Mouse (Mus musculus) heart, adult 2 months (tissue): Measurements from ENCODE around the gene Ppp1r21.

Experiments
- CTCF ChIP-seq: fragments of 200-600 bp; IDR thresholded peaks from 2 replicates; pipeline ENCODE4 v1.8.1; 2022; ENCODE audit warnings: antibody characterized with exemption, mild to moderate bottlenecking, moderate library complexity
- EP300 ChIP-seq: fragments of 200-500 bp; IDR thresholded peaks from 2 replicates; pipeline ENCODE4 v1.6.1; 2011; ENCODE audit warnings: low read depth, low read length, control low read depth; ENCODE audit not compliant: insufficient read depth
- POLR2A ChIP-seq: fragments of 200-500 bp; IDR thresholded peaks from 2 replicates; pipeline ENCODE4 v1.6.1; 2011; ENCODE audit warnings: mild to moderate bottlenecking, low read depth, low read length, control low read depth; ENCODE audit not compliant: insufficient read depth

DNA sequence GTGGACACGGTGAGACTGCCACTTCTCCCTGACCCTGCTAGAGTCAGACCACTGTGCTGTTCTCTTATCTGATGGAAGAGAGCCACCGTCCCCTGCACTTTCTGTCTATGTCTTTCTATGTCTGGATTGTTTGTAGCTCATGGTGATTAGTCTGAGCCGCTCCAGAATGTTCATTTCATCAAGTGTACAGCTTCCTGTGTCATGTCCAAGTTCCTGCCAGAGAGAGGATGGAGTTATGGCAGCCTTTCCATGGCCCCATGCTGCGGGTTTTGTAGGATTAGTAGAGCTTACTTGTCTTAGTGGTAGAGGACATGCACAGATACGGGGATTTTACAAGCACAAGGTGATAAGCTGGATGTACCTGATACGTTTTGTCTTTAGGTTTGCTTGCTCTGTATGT is 50.6 kb downstream of the Ppp1r21 start:
- TF ChIP-seq EP300, result no peak
- TF ChIP-seq CTCF, result no peak
- TF ChIP-seq POLR2A, result no peak
